Mouse (Mus musculus): ENCODE results near the gene Eif3f.

DNA sequence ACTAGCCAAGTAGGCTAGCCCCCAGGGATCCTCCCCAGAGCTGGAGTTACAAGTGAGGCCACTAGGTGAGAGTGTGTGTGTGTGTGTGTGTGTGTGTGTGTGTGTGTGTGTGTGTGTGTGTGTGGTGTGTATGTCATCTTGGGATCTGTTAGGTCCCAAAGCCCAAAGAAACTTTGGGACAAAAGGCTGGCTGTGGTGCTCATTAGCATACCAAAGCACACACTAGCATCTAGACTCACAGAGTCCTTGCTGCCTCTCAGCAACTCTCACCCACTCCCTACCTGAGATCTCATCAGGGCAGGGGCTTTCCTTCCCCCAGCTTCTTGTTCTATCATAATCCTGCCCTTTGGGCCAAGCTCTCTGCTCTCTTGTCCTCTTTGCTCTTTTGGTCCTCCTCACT lies 14.4 kb downstream of the Eif3f start:
- TF ChIP-seq CTCF (IDR thresholded peaks at IDR 0.05; ENCODE audit: low read depth) (no peak), EP300 (optimal IDR thresholded peaks at IDR 0.05) (no peak)

Measured in stomach, postnatal 0 days (tissue).